Mouse (Mus musculus): ENCODE results near the gene Dct.

- TF ChIP-seq POU5F1 (IDR thresholded peaks at IDR 0.05; ENCODE audit: borderline replicate concordance, low read length) (no peak), CTCF (conservative IDR thresholded peaks at IDR 0.05; ENCODE audit: low read length) (no peak)
Observed at GRCm38 (mm10) chr14:118004434-118004833, 47.6 kb downstream of the Dct start.

Data from E14TG2a.4 (cell line).